Mouse (Mus musculus): ENCODE results near the gene Tyro3.

Tyro3 gene

DNA sequence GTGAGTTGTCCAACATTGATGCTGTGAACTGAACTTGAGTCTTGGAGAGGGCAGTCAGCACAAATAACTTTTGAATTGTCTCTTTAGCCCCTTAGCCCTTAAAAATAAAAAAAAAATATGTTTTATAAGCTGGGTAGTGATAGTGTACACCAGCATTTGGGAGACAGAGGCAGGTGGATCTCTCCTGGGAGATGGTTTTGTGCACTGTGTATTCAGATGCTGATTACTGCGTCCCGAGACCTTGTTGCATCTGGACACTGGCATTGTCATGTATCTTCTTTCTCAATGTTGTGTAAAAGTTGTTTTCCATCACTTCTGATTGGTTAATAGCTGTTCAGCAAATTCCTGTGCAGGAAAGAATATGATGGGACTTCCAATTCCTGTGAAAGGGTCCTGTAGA, 59.8 kb downstream of the Tyro3 start:
- no peak for DNase-seq (ENCODE audit: low read depth)

DNA sequence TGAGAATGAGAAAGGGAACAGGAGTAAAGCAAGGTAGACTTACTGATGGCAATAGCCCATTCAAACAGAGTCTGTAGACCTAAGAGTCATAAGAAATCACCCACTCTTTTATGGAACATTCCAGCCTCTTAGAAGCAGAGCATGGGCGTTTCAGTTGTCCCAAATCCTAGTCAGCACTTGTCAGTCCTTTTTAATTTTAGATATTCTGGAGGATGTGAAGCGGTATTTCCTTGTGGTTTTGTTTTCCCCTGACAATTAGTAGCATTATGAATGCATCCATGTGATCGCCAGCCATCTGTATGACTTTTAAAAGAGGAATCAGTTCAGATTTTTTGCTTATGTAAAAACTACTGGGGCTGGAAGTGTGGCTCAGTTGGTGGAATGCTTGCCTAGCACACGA, 67.0 kb downstream of the Tyro3 start:
- no peak for DNase-seq (ENCODE audit: low read depth)
